Mouse (Mus musculus) right cerebral cortex, adult 18-20 months (tissue): ENCODE measurements around the gene Tmem169.

Source experiments
- DNase-seq: peaks from one replicate; pipeline ENCODE4 v3.0.0; 2022; ENCODE audit warnings: mixed read lengths

The Tmem169 gene

DNA sequence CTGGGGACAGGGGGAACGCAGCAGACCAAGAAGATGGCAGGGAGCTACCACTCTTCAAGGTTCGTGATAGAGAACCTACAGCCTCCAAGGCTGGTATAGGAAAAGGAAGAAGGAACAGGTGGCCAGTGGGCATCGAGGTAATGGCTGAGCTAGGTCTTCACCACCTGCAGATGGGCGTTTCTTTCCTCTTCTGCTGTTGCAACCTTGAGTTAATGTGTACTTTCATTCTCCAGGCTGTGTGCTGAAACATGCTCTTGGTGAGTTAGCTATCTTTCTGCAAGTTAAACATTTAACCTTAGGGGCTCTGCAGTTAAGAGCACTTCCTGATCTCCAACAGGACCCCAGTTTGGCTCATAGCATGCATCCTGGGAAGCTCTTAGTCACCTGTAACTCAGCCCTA lies 3.7 kb downstream of the Tmem169 start:
- no peak for DNase-seq

DNA sequence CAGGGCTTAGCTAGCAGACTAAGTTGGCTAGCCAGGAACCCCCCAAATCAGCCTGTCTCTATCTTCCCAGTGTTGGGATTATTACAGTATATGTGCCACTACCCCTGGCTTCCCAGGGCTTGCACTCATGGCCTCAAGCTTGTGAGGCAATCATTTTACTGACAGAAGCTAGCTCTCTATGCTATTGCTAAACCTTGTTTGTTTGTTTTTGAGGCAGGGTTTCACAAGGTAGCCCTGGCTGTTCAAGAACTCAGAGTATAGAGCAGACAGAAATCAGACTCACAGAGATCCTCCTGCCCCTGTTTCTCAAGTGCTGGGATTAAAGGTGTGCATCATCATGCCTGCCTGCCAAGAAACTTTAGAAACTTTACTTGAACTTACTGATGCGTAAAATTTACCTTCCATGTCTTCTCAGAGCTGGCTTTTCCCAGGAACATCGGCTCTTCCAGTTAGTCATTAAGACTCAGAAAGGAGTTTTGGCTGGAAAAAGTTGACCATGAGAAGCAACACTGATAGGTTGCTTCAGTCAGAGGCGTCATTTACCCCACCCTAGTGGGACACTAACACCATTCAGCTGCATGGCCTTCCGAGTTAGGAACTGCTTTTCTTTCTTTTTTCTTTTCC lies 4.5 kb downstream of the Tmem169 start:
- DNase-seq = no peak

DNA sequence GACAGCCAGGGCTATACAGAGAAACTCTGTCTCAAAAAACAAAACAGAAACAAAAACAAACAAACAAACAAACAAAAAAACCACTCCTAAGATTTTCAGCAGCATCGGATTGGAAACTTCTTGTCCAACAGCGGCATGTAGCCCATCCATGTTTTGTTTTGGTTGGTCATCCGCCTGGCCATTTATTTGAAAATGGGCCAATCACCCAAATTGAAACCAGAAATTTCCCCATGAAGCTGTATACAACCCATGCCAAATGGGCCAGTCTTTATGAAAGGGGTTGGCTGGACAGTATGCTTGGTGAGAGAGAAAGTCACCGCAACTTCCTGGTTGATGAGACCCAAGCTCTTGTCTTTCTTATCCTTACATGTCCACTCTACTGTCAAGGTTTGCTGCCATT lies 6.7 kb downstream of the Tmem169 start:
- no peak for DNase-seq

DNA sequence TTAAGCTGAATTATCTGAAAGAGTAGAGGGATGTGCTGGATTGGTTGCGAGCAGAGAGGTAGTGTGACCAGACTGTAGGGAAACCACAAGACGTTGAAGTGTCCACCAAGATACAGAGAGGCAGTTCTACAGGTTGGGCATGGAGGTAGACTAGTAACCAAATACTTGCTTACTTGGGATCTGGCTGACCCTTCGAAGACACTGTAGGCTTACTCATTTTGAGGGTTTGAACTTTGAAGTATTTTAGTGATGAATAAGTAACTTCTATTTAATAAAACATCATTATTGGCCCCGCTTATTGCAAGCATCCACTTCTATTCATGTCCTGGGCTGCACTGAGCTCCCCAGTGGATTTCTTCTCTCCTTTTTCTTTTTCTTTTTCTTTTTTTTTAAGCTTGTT lies 7.3 kb downstream of the Tmem169 start:
- no peak for DNase-seq

DNA sequence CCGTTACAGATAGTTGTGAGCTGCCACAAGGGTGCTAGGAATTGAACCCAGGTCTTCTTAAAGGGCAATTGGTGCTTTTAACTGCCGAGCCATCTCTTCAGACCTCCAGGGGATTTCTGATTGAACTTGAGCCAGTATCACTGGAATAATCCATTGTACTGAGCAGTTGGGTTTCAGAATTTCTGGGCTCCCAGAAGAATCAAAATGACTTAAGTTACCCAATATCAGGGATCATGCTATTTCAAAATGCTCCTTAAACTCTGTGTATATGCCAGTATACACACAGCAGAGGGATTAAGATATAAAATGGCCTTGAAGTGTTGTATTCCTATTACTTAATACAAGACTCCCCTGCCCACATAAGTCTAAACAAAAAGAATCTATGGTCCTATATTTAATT lies 7.8 kb downstream of the Tmem169 start:
- no peak for DNase-seq

DNA sequence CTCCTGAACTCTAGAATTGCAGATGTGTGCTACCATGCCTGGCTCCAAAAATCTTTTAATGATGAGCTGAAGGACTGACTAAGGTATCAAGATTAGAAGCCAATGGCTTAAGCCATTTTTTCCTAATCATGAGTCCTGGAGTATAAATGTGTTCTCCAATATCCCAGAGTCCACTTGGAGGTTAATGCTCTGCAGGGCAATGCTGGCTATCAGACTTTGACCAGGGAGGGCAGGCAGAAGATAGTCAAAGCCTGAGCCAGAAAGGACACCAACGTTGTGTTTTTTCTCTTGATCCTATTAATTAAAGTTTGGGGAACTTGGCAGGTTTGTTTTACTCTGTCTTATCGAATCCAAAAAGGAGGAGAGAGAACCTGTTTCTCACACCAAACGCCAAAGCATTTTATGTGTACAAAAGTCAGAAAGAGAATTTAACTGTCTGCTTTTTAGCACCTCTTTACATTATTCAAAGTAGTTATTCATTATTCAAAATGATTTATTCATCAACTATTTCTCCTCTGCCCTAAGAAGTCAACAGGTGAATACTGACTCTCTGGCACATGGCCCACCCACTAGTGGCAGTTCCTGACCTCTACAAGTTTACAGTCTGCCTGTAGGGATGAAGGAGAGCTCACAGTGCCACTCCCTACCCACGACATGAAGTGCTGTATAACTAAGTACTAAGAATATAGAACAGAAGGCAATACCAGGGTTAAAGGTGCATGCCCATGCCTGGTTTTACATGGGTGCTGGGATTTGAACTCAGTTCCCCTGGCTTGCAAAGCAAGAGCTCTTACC lies 9.9 kb downstream of the Tmem169 start:
- no peak for DNase-seq

DNA sequence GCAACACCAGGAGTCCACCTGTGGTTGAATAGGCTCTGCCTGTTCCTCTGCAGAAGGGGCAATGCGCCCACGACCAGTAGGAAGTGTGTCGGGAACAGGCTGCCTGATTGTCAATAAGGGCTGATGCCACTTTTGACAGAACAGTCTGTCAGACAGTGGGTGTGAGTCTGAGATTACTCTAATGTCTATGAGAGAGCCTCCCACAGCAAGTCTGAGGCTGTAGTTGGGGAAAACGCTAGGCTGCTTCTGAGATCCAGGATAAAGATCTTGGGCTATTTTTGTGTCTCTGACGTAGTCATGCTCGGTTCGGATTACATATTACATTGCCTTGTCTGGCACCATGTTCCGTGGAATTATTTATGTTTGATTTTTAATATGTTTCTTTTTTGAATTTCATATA lies 11.6 kb downstream of the Tmem169 start:
- DNase-seq = no peak

DNA sequence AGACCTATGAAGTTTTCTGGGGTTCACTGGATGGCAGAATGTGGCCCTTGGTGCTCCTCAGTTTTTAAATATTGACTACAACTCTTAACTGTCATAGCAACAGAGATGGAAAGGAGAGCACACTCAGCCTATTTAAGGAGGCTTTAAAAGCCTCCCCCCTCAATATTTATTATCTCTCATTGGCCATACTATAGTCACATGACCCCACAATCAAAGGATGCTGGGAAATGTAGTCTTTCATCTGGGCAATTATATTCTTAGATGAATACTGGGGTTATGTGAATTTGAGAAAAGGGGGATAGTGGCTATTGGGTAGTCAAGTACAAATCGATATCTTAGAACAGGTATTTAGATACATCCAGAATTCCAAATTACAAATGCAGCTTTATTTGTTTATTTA lies 17.7 kb downstream of the Tmem169 start:
- DNase-seq = no peak

DNA sequence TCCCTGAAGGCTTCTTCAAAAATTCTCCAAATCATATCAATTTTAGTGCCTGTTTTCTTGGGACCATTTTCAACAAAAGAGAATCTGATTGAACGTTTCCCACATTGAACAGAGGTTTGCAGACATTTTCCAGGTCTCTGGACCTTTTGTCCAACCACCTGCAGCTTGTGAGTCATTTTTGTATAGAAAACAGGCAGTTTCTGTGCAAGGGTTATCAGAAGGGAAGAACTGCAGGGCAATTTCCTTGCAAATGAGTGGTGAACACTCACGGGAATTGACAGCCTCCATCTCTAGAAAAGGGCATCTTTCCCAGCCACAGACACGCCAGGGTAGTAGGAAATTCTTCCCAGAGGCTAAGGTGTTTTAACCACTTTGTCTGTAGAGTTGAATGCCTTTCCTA lies 22.1 kb downstream of the Tmem169 start:
- DNase-seq = no peak

DNA sequence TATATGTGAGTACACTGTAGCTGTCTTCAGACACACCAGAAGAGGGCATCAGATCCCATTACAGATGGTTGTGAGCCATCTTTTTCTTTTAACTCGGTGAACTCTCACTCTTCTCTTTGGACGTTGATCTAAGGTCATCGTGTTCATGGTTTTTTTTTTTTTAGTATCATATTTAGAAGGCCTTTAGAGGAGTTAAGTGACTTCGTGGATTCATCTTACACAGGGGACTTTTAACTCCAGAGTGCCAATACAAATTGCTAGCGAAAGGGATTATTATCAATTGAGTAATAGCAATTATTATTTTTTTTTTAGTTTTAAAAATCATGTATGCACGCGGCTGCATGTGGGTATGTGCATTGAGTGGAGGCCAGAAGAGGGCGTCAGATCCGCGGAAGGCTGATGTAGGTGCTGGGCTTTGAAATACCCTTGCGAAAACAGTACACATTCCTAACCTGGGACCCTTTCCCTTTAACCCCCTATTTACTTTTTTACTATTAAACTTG lies 22.6 kb downstream of the Tmem169 start:
- DNase-seq = peak; percentile 21

DNA sequence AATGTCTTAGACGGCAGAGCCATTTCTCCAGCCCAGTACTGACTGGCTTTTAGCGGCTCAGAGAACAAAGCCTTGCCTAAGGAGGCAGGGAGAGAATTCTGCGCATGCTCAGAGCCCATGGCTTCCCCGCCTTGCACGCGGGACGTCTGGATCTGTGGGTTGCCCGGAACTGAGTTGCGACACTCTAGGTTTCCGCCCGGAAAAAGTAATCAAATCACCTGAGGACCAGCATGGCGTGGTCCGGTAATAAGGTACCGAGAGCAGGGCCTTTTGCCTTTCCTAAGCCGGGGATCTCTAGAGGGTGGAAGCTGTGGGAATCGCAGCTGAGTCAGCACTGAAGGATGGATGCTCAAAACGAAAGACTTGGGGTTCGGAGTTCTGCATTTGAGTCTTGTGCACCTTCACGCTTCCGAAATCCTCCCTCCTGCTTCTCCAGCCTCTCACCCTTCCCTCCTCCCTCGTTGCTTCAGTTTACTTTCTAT lies 23.2 kb downstream of the Tmem169 start, which contains the start of gene Xrcc5:
TSS of gene Xrcc5 (plus strand) at position 105 of the 482 bp plus-strand sequence.
- DNase-seq = peak; percentile 95

DNA sequence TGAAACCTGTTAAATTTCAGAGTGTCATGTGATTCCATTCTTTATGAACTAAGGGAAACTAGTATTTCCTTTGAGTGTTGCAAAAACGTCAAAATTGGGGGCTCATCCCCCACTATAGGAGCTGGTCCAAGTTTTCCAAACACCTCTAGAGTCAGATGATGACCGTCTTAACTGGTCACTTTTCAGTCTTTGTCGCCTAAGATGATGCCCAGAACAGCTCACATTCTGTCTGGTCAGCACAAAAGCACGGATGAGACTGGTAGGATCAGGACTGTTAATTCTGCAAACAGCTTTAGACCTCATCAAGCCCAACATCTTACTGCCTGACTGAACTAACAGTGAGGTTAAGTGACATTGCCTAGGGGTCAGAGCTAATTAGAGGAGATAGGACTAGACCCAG lies 24.8 kb downstream of the Tmem169 start:
- DNase-seq = no peak

DNA sequence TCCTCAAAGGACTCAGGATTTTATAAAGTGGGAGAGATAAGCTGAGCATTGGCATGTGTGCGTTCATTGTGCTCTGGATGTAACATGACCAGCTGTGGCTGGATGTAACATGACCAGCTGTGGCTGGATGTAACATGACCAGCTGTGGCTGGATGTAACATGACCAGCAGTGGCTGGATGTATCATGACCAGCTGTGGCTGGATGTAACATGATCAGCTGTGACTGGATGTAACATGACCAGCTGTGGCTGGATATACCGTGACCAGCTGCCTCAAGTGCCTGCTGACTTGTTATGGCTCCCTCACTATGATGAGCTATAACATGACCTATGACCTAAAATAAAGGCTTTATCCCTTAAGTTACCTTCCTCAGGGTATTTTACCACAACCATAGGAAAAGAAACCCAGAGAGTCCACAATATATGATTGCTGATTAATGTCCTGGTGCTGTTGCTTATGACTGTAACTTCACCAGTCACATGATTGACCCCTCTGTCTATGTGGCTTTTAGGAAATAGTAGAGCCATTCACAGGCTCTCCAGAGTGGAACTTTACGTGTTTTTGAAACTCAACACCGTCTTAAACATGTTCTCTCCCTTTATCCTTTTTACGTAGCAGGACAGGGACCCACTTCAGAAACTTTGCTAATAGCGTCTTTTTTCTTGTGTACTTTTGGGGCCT lies 25.7 kb downstream of the Tmem169 start:
- no peak for DNase-seq

DNA sequence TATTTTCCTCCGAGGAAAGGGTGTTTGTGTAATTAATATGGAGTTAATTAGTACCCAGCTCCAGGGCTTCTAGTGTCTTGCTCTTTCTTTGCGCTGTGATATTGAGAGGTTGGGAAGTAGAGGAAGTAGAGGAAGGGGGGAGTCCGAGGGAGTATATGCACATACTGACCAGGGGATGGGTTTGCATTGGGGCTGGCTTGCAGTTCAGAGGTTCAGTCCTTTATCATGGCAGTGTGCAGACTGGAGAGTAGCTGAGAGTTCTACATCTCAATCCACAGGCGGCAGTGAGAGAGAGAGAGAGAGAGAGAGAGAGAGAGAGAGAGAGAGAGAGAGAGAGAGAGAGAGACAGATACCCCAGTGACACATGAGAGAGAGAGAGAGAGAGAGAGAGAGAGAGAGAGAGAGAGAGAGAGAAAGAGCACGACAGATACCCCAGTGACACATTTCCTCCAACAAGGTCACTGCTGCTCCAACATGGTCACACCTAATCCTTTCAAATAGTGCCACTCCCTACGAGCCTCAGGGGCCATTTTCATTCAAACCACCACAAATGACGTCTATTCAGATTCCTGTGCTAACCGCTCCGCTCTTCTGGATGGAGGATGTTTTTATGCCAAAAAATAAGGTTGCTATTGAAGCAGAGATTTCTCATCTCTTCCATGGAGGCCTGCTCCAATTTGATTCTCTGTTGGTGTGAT lies 28.7 kb downstream of the Tmem169 start:
- DNase-seq = no peak

DNA sequence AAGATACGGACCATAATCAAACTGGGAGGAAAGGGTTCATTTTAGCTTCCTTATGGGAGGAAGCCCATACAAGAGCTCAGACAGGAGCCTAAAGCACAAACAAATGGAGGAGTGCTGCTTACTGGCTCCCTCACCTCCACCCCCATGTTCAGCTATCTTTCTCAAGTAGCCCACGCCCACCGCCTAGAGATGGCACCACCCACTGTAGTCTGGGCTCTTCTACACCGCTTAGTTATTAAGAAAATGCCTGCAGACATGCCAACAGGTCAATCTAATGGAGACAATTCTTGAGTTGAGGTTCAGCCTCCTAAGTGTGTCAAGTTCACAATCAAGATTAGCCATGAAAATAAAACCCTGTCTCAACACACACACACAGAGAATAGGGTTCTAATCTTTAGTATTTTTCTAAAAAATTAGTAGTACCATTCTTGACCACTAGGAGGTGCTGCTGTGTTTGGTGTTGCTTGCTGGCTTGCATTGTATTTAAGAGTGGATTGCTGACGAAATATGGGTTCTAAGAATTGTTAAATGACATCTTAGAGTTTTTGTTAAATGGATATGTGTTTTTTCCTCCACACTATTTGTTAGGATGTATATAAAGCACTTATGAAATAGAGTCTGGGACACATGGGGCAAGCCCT lies 29.4 kb downstream of the Tmem169 start:
- no peak for DNase-seq

DNA sequence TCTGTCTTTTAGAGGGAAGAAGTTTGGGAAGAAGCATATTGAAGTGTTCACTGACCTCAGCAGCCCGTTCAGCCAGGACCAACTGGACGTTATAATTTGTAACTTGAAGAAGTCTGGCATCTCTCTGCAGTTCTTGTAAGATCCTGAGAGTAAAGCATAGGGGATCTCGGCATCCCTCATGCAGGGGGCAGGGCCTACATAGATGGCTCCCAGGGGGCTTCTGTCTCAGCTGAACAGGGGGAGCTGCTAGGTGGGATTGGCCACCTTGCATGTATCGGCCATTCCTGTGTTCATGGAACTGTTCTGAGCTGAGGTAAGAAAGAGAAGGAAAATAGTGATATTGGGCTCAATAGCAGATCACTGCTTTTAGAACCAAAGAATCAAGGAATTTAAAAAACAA lies 31.3 kb downstream of the Tmem169 start:
- DNase-seq = no peak

DNA sequence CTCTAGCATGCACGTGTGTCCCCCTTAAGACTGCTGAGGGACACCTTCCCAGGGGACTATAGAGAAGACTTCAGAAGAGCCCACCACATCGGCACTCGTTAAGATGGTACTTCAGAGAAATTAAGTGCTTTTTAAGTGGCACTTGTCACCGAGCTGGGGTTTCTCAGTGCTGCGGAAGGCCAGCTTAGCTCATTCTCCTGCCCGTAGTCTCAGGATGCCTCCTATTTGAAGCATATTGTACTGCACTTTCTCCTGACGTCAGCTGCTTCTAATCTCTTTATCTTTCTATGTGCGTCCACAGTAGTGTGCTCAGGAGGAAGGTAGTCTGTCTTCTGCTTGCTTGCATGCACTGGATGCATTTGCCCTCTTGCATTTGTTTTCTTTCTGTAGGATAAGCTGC lies 32.2 kb downstream of the Tmem169 start:
- no peak for DNase-seq

DNA sequence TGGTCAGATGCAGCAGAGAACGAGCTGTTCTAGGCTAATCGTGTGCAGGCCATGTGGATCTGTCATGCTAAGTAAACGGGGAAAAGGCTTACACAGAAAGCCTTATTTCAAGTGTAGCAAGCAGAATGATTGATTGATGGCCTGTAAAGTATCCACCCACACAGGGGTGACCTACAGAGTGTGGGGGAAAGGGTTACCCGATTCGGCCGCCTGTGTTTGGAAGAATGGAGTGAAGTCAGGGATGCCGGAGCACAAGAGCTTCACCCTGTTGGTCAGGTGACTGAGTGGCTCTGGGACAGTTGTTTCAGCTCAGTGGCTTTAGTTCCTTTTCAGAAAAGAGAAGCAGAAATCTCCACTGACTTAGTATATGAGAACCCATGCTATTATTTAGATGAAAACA lies 32.7 kb downstream of the Tmem169 start:
- no peak for DNase-seq

DNA sequence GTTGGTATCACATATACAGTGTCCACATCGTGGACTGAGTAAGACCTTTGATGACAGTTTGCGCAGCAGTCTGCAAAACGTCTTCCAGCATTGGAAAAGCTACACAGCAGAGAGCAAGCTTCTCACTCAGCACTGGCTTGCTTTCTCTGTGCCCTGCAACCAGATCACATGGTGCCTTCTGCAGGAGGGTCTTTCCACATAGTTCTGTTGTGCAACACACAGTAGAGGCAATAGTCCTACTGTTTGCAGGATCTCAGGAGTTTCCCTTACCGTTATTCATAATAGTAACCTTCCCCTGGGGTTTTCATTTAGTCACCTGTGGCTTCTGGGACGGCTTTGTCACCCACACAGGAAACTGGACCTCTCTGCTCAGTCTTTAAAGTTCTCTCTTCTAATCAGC lies 36.6 kb downstream of the Tmem169 start:
- no peak for DNase-seq

DNA sequence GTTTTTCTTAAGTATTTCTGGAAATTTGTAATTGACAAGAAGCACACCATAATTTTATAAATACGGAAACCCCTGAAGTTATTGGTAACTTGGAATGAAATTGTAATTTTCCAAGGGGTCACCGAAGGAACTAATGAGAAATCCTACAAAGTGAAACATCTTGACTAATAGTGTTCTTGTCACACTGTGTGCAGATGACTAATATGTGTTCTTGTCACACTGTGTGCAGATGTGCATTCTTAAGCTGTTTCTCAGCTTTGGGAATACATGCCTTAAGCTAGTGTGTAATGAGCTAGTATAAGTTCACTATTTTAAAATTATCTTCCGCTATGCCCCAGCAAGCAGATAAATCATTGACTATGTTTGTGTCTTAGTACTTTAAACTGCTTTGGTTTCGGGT lies 39.1 kb downstream of the Tmem169 start:
- no peak for DNase-seq

DNA sequence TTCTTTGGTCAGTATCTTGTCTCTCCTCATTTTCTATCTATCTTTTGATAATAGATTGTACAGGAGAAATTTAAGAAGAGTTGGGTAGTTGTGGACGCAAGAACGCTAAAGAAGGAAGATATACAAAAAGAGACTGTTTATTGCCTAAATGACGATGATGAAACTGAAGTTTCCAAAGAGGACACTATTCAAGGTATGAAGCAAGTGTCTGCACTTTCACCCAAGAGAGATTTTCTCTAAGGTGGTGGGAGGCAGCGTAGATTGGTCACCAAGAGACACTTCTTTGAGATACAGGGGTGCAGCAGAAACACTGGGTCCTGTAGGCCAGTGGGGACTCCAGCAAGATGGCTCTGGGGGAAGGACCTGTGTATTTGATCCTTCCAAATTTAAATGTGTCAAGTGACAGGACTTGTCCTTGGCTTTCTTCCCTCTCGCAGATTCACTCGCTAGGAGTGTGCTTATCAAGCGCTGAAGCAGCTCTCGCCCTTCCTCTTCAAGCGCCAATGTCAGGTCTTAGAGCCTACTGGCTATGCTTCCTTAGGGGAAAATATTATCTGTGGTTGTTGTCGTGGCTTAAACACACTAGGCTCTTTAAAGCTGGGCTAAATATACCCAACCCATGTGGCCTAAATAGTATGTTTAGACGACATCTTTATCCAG lies 42.1 kb downstream of the Tmem169 start:
- DNase-seq = no peak

DNA sequence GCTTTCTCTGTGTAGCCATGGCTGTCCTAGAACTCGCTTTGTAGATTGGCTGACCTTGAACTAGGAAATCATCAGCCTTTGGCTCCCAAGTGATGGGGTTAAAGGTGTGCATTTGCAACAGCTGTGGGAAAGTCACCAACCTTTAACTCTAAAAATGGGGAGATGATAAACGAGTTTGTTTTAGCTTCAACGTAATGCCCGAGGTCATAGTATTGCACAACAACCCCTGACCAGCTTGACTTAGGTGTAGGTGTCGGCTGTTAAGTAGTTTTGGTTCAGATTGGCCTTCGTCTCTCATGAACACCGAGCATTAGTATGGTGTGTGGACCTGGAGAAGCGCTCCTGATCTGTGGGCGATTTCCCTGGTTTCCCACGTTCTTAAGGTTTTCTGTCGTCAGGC lies 50.6 kb downstream of the Tmem169 start:
- DNase-seq = no peak
